Mouse (Mus musculus) G1E-ER4 (cell line): ENCODE data around the gene Mettl6. TPM values are rescaled to one million over a fixed set of nuclear protein-coding genes. Genes with fewer than 3 reads are reported as not detected.

ENCODE experiments used
- GATA1 ChIP-seq: IDR thresholded peaks from one replicate; pipeline ENCODE4 v1.8.0; 2012; ENCODE audit warnings: low read length, inconsistent platforms
- polyA plus RNA-seq: library from polyadenylated mRNA; stranded (reverse); fragments of >175 nt; gene quantifications from 2 replicates; pipeline ENCODE4 v1.2.3, GENCODE M21; 2012

Mettl6 gene
- polyA plus RNA-seq, 1 experiment: 3.0 TPM

DNA sequence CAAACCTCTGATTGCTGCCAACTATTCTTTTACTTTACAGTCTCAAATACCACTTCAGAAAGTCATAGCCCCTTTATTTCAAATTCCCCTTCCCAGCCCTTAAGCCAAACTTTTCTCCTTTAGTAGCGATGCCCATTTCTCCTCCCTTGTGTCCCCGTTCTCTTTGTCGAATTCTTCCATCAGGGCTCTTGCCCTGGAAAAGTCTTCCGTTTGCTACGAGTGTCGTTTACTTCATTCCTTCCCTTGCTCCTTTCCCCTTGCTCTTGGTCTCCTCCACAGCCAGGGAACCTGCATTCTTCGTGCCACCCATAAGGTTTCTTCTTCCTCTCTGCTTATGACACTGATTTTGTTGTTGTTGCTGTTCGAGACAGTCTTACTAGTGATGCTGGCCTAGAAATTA, 698 bp upstream of the Mettl6 start:
- no peak for TF ChIP-seq GATA1

- TF ChIP-seq GATA1: no peak
These were observed 378 bp downstream of the Mettl6 start, which contains the start of gene Eaf1 for GRCm38 (mm10) chr14:31494349-31494974. Gene Eaf1 (plus strand): TSS chr14:31494399.

DNA sequence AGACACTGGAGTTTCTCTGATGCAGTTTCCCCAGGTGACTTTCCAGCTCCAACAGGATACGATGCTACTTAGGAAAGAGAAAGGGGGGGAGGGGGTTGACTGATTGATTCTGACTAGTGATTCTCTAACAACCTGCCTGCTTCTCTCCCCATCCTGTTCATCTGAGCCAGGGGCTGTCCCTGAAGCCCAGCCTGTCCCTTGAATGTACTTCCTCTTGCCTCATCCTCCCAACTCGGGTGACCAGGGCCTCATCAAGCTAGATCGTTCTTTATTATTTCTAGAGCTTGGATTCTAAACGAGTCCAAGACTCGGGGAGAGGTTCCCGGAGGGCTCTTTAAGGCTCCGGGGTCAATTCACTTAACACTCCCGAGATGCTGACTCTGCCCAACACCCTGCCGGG, 939 bp downstream of the Mettl6 start:
- no peak for TF ChIP-seq GATA1

- no peak for TF ChIP-seq GATA1
These were observed 6.8 kb downstream of the Mettl6 start for GRCm38 (mm10) chr14:31488055-31488454.

DNA sequence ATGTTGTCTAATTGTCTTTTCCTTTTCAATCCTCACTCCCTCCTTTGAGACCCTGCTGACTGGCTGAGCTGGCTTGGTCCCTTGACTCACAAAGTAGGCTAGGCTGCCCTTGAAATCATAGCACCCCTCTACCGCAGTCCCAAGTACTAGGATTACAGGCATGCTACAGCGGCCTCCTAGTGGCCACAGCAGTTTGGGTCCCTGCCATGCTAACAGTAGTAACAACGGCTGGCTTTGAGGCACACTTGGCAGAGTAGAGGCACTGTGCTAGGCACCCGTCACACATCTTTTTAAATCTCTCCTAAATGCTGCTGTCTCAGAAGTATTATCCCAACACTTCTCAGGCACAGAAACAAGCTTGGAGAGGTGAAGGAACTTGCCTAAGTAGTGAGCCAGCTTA, 8.4 kb downstream of the Mettl6 start:
- no peak for TF ChIP-seq GATA1

DNA sequence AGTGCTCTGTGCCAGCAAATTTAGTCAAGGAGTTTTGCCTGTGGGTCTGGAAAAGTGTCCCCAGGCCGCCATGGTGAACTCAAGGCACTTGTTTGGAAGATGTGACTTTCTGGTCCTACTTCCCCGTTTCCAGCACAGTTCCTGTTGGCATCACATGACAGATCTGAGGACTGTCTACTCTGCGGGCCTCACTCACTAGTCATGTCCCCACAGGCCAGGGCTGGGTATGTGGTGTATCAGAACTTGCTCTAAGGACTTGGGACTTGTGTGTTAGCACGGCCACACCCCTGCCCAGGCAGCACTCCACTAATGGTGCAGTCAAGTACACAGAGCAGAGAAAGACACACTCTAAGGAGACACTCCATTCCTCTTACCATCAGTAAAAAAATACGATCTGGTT, 12.4 kb downstream of the Mettl6 start:
- no peak for TF ChIP-seq GATA1

DNA sequence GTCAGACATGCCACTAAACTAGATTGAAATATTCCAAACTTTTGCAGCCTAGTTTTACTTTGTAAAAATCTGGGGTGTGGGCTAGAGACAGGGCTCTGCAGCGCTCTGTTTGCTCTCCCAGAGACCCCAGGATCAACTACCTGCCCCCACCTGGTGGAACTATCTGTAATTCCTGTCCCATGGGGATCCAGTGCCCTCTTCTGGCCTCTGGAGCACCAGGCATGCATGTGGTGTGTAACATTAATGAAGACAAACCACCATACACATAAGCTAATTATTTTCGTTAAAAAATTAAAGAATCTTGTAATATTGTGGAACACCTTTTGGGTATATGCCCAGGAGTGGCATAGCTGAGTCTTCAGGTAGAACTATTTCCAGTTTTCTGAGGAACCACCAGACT, 21.5 kb downstream of the Mettl6 start:
- no peak for TF ChIP-seq GATA1

DNA sequence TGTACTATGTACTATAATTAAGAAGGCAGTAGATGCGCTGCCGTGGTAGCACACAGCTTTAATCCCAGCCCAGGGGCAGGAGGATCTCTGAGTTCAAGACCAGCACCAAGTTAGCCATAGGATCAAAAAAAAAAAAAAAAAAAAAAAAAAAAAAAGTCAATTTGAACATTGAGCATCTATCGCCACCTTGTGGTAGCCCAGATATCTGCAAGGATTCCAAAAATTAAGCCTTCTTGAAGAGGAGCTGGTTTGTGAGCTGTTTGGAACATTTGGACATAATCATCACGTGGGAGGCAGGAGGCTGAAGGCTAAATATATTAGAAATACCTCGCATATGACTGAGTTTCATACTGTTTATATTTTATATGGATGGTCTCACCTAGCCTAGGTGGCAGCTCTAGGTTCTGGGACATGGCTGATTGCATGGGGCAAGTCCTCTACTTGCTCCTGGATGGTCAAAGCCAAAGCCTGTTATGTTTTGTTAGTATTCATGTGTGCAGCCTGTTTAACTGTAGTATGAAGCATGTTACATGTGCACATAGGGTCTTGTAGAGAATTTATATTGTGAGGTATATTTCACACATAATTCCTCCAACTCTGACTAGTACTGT, 22.3 kb downstream of the Mettl6 start:
- TF ChIP-seq GATA1: no peak

- no peak for TF ChIP-seq GATA1
These were observed 25.1 kb downstream of the Mettl6 start for GRCm38 (mm10) chr14:31469711-31470110.

- TF ChIP-seq GATA1: no peak
These were observed 30.7 kb downstream of the Mettl6 start for GRCm38 (mm10) chr14:31464176-31464575.

DNA sequence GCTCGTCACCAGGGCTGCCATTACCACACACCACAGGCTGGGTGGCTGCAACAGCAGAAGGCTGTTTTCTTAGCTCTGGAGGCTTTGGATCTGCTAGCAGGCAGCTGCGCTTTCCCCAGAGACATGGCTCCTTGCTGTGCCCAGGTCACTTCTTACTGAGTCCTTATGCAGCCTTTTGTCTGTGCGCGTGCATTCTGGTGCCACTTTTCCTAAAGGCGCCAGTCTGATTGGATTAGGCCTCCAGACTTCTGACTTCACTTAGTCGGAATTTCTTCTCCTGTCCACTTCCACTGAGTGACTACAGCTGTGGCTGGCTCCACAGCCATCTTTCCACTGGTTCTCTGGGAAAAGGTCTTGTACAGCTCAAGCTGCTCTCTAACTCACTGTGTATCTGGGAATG, 32.0 kb downstream of the Mettl6 start:
- TF ChIP-seq GATA1: no peak

GRCm38 (mm10) chr14:31458006-31458405, 36.8 kb downstream of the Mettl6 start:
- TF ChIP-seq GATA1: no peak

- no peak for TF ChIP-seq GATA1
These were observed 38.6 kb downstream of the Mettl6 start for GRCm38 (mm10) chr14:31456064-31456721.

DNA sequence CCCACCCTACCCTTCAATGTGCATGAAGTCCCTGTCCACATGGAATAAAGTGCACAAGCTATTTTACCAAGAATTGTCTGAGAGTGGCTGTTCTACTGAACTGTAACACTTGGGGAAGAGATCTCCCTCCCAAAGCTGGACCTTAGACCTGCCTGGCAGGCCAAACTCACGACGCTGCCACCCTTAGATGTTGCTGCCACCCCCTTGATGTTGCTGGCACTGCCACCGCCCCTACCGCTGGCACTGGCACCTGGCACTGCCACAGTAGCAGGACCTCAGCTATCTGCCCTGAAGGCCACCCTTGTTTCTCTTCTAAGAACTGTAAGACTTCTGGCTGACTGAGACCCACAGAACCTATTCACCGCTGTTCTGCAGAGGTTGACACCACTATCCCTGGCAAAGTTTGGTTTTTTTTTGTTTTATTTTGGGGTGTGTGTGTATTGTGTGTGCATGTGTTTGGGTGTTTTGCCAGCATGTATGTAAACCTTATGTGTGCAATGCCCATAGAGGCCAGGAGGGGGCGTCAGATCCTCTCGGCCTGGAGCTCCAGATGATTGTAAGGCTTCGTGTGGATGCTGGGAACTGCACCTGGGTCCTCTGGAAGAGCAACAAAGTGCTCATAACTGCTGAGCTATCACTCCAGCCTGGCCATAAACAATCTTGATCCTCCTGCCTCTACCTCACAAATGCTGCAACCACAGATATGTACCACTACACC, 39.8 kb downstream of the Mettl6 start:
- TF ChIP-seq GATA1: no peak

DNA sequence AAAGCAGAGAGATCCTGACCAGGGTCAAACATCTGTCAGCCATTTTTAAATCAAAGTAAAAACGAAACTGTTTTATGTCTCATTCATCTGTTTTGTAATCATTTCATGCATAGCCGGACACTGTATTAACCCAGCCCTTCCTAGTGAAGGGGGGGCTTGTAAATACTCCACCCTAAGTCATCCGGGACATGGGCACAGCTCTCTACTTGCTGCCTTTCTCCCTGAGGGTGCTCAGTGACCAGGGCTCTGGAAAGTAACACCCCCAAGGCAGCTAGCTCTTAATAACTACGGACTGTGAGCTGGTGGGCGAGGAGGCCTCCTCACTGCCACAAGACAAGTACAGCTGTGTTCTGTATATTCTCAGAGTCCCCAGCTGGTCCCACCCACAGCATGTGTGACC, 45.8 kb downstream of the Mettl6 start:
- no peak for TF ChIP-seq GATA1

DNA sequence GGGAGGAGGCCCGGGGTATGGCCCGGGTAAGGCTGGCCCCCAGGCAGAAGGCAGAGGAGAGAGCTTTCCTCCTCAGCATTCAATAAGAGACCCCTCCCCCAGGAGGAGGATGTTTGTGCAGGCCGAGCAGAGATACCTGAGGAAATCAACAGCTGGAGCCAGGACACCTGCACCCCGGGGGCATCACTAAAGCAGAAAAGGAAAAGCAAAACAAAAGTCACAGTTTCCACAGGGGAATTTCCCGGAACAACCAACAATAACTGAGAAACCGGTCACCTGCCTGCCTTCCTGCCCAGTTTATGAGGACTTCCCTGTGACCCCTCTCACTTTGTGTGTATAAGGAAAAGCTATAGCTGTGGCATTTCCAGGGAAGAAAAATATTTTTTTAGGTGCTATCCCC, 51.2 kb downstream of the Mettl6 start:
- no peak for TF ChIP-seq GATA1
